Mouse (Mus musculus): Measurements from ENCODE around the gene Cdkn1a.
A peak's percentile ranks its signal among the peaks of the same experiment; 100 is the strongest.
"Not testable (repeated sequence)": the region's sequence is repeated elsewhere in the genome, so short reads cannot be mapped to it uniquely, and the experiment has no call there.

Cdkn1a gene

GRCm38 (mm10) chr17:29084656-29085055, 6.1 kb upstream of the Cdkn1a start:
- DNase-seq = no peak

GRCm38 (mm10) chr17:29085266-29085665, 5.5 kb upstream of the Cdkn1a start:
- no peak for DNase-seq

DNA sequence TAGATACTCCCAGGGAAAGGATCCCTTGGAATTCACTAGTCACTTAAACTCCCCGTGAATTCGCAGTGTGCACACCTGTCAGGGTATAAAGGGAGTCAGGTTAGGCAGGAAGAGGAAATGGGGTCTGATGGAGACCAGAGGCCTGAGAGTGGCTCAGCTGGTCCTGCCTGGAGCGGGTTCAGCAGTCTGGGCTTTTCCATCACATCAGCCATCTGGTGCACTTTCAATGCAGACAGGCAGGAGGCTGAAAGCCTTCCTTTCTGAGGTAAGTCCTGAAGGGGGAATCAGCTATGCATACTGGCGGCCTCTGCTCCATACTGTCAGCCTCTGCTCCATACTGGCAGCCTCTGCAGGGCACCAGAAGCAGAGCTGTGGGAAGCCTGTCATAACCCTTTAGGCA, 3.9 kb upstream of the Cdkn1a start:
- no peak for DNase-seq

DNA sequence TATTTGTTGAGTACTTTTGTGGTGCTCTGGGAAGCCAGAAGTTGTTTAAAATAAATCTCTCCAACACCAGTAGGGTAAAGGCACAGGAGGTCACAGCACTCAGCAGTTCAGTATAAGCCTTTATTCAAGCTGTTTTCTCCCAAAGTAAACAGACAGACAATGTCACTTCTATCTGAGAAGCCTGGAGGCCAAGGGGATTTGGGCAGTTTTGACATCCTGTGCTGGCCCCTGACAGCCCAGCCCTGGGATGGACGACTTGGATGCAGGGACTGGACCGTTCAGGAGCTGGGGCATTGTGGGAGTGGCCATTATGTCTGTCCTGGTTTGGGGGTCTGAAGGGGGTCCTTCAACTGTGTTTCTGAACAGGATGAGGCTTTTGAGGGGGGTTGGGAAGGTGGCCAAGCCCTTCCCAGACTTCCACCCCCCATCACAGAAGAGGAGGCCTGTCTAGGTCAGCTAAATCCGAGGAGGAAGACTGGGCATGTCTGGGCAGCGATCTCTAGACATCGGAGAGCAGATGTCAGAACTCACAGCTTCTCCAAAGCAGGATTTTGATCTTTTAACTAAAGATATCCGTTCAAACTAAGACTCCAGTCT, 670 bp downstream of the Cdkn1a start:
- no peak for DNase-seq

GRCm38 (mm10) chr17:29092497-29092896, 1.7 kb downstream of the Cdkn1a start:
- DNase-seq = no peak

DNA sequence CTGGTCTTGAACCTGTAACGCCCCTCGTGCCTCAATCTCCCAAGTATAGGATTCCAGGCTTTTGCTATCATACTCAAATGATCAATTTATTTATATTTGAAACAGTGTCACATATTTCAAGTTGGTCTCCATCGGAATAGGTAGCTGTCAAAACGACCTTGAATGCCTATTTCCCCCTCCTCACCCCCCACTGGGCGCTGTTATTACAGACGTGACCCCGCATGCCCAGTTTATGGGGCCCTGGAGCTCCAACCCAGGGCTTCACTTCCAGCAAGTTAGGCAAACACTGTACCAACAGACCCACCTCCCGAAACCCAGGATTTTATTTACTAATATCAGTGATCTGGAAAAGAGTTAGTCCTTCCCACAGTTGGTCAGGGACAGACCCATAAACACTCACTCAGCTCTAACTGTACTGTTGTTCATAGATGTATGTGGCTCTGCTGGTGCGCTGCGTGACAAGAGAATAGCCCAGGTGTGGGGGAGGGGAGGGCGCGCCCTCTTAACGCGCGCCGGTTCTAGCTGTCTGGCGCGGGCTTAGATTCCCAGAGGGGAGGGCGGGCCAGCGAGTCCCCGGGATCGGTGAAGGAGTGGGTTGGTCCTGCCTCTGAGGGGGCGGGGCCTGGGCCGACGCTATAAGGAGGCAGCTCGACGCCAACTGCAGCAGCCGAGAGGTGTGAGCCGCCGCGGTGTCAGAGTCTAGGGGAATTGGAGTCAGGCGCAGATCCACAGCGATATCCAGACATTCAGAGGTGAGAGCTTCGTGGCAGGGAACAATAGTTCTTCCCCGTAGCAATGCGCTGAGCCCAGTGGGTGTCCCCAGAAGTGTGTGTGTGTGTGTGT, 2.6 kb downstream of the Cdkn1a start:
- DNase-seq = peak; percentile 72

DNA sequence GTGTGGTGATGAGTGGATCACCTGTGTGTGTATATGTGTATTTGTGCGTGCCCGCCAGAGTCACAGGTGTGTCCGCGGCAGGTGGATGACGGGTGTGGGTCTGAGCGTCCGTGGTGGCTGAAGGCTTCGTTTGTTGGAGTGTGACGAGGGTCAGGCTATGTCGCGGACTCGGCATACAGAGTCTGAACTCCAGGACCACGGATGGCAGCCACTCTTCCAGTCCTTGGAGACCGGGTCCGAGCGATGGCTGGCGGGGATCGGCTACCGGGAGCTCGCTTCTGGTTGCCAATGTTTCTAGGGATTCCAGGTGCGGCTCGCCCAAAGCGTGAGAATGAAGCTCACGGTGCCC, 3.2 kb downstream of the Cdkn1a start:
- no peak for DNase-seq

GRCm38 (mm10) chr17:29094310-29095181, 3.8 kb downstream of the Cdkn1a start:
- peak; percentile 62 for DNase-seq

DNA sequence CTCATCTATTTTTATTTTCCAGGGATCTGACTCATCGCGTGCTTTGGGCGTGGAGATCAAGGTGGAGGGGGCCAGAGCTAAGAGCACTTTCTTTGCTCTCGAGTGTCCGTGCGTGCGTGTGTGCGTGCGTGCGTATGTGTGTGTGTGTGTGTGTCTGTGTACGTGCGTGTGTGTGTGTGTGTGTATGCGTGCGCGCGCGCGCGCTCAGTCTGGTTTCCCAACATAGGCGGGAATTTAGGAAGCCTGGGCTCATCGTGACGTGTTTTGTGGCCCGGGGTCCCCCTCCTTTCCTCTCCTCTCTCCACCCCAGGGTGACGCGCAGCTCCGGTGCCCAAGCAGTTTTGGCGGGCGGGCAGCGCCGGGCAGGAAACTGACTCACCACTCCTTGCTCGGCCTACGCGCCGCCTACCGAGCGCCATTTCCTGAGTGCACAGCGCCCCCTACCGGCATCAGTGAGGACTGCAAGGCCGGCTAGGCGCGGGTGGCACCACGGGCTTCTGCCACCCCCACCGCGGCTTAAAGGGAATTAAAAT, 4.5 kb downstream of the Cdkn1a start:
- DNase-seq = peak; percentile 97

DNA sequence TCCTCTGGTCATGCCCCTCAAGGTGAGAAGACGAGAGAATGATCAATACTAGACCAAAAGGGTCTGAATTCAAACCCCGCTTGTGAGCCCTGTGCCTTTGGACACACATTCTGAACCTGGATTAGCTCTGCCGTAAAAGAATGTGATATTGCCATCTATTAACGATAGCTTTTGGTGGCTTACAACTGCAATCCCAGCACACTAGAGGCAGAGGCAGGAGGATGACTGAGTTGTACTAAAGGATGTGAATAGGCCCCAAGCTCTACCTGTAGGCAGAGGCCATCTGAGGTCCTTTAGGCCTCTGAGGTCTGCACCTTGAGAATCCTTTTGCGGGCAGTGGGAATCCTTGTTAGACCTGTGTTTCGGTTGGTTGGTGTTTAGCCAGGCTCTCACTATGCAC, 5.5 kb downstream of the Cdkn1a start:
- no peak for DNase-seq

GRCm38 (mm10) chr17:29096851-29097561, 6.2 kb downstream of the Cdkn1a start:
- no peak for DNase-seq

DNA sequence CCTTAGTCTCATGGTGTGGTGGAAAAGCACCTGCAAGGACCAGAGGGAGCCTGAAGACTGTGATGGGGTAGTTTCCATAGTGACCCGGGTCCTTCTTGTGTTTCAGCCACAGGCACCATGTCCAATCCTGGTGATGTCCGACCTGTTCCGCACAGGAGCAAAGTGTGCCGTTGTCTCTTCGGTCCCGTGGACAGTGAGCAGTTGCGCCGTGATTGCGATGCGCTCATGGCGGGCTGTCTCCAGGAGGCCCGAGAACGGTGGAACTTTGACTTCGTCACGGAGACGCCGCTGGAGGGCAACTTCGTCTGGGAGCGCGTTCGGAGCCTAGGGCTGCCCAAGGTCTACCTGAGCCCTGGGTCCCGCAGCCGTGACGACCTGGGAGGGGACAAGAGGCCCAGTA, 7.5 kb downstream of the Cdkn1a start:
- DNase-seq = no peak

DNA sequence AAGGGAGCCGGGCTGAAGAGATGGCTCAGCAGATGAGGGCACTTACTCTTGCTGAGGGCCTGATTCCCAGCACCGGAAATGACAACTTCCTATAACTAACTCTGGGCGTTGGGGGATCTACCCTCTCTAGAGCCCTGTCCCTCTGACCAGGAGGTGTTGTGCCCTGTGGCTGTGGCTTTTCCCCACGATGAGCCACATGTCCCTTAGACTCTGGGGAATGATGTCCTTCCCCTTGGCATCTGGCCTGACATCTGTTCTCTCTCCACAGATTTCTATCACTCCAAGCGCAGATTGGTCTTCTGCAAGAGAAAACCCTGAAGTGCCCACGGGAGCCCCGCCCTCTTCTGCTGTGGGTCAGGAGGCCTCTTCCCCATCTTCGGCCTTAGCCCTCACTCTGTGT, 8.3 kb downstream of the Cdkn1a start:
- DNase-seq = no peak

- no peak for DNase-seq
These were observed 9.9 kb downstream of the Cdkn1a start for GRCm38 (mm10) chr17:29100627-29101026.

DNA sequence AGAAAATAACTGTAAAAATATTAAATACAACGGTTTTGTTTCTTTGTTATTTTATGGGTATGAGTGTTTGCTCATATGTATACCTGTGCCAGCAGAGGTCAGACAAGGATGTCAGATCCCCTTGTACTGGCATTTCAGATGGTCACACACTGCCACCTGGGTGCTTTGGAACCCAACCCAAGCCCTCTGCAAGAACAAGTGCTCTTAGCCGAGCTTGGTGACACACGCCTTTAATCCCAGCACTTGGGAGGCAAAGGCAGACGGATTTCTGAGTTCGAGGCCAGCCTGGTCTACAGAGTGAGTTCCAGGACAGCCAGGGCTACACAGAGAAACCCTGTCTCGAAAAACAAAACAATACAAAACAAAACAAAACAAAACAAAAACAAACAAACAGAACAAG, 19.6 kb downstream of the Cdkn1a start:
- not testable (repeated sequence) for DNase-seq

- no peak for DNase-seq
These were observed 20.6 kb downstream of the Cdkn1a start for GRCm38 (mm10) chr17:29111332-29111731.

- DNase-seq = no peak
These were observed 23.0 kb downstream of the Cdkn1a start, which contains the start of gene Rab44 for GRCm38 (mm10) chr17:29113591-29114352. Rab44 (plus strand) TSS chr17:29114145.

- DNase-seq = no peak
These were observed 25.2 kb downstream of the Cdkn1a start for GRCm38 (mm10) chr17:29116023-29116422.

DNA sequence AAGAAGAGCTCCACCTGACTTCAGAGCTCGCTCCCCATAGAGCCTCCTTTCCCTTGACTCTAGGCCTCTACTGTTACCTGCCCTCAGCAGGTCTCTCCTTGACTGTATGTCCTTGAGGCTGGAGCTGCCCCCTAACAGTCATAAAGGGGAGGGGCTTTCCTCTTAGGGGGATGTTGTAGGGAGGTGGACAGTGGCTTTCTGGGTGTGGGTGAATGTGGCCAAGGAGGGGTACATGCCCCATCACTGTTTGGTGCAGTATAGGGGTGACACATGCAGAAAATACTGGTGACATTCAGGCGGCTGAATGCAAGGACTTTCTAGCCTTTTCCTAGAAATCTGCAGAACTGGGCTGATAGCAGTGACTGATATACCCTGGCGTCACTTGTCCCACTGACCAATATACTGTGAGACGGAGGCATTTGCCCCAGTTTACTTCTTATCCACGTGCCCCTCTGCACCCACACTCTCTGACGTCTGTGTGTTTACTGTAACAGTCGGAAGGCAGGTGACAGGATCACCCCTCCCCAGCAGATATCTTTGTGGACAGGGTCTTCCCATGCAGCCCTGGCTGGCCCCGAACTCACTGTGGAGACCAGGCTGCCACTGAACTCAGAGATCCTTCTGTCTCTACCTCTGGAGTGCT, 26.4 kb downstream of the Cdkn1a start:
- DNase-seq = no peak

DNA sequence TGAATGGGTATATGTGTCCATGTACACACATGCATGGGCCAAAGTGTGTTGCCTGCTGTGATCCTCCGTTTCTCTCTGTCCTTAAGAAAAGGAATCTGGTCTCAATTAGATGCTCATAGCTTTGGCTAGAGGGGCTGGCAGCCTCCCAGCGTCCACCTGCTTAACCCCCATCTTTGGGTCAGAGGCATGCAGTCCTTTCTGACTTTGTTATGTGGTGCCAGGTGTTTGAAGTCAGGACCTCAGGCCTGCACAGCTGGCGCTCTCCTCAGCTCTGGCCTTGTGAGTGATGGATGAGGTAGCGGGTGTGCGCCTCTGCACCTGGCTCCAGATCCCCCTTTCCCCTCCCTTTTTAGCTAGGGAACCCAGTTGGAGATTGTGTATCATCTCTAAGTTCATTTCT, 27.3 kb downstream of the Cdkn1a start:
- no peak for DNase-seq

GRCm38 (mm10) chr17:29120666-29121065, 29.9 kb downstream of the Cdkn1a start:
- no peak for DNase-seq
